Mouse (Mus musculus) gastrocnemius, adult 18-20 months (tissue): ENCODE results near the gene Cgref1. TPM values are rescaled to one million over a fixed set of nuclear protein-coding genes. Genes with fewer than 3 reads are reported as not detected.
A peak's percentile ranks its signal among the peaks of the same experiment; 100 is the strongest.

Source experiments
- DNase-seq: peaks from one replicate; pipeline ENCODE4 v3.0.0; 2021; ENCODE audit warnings: low spot score
- long read RNA-seq, 2 experiments: library from polyadenylated mRNA; stranded (forward); transcript quantifications; one replicate each; pipeline ENCODE4 v2.0.0; 2021
- total RNA-seq, 2 experiments: library from RNA; stranded (reverse); gene quantifications; 2 replicates each; pipeline ENCODE4 v1.2.3; 2021

Gene Cgref1
- 1 to 10 TPM; 3.0 to 3.9 TPM for total RNA-seq
- long read RNA-seq, experiment 1, transcript Cgref1-201 (6 exons, 1,442 nt), result major isoform, 5 of 6 reads
- long read RNA-seq, experiment 1, partial matches to known transcripts, result 0 of 6 reads
- long read RNA-seq, experiment 1, other reads (novel, unspliced or antisense), result 1 of 6 reads
- long read RNA-seq, experiment 2, transcript Cgref1-201 (6 exons, 1,442 nt), result major isoform, 9 of 9 reads
- long read RNA-seq, experiment 2, partial matches to known transcripts, result 0 of 9 reads
- long read RNA-seq, experiment 2, other reads (novel, unspliced or antisense), result 0 of 9 reads

GRCm38 (mm10) chr5:30944956-30945781, at the start of gene Cgref1:
Gene Cgref1, minus strand, starts transcription at chr5:30945591.
- DNase-seq, result peak; percentile 57

DNA sequence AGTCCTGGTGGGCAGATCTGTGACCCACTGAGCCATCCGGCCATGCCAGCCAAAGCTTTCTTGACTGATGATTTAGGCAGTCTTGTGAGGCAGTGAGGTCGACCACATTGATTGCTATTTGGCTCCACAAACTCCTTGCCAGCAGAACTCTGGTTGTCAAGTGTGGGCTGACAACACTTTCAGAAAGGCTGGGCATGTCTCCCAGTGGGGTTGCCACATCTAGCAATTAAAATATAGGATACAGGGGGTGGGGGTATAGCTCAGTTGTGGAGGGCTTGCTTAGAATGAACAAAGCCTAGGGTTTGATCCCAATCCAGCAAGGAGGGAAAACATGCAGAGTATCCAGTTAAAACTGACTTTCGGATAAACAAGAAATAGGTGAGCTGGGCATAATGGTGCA, 48.7 kb upstream of the Cgref1 start:
- no peak for DNase-seq

GRCm38 (mm10) chr5:30992980-30993676, 47.7 kb upstream of the Cgref1 start:
- no peak for DNase-seq

GRCm38 (mm10) chr5:30982357-30982756, 37.0 kb upstream of the Cgref1 start:
- DNase-seq, result peak; percentile 30

DNA sequence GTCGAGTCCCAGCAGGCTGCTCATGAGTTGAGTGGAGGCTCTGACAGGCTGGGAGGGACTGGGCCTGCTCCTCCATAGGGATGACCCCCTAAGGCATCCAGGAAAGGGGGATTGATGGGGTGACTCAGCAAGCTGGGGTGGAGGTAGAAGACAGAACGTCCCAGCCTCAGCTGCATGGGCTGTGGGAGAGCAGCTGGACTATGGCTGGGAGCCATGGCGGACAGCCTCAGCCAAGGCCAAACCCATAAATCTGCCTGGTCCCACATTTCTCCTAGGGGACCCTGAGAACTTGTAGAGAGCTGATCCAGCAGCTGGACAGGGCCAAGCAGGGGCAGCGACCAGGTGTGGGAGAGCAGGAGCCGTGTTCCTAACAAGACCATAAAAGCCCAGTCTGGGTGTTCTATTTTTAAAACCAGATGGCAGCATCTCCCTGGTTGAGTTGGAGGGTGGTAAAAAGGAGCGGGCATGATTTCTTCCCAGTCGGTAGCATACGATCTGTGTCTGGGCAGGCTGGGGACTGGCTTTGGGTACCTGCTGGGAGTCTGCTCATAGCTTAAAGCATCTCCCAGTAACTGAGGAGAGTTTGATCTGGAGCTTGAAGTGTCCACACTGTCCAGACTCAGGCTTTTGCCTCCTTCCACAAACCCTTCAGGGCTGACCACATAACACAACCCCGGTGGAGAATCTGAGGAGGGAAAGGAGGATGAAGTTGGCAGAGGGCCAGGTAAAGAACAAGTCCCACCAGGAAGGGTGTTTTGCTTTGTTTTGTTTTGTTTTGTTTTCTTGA, 29.7 kb upstream of the Cgref1 start:
- peak; percentile 75 for DNase-seq

DNA sequence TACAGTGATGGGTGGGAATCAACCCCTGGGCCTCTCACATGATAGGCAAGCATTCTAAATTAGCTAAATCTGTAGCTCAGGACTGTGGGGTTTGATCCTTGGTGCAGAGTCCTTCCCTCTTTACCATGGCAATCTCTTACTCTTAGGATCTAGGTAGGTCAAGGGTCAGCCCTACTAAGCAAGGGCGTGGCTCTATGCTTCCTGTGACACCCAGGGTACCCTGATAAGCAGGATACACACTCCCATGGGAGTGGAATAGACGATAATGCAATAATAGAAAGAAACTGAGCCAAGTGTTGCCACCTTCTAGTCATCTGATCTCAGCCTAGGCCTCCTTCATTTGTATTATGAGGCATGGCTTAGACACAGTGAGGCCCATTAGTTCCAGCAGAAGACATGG, 24.0 kb upstream of the Cgref1 start:
- no peak for DNase-seq

DNA sequence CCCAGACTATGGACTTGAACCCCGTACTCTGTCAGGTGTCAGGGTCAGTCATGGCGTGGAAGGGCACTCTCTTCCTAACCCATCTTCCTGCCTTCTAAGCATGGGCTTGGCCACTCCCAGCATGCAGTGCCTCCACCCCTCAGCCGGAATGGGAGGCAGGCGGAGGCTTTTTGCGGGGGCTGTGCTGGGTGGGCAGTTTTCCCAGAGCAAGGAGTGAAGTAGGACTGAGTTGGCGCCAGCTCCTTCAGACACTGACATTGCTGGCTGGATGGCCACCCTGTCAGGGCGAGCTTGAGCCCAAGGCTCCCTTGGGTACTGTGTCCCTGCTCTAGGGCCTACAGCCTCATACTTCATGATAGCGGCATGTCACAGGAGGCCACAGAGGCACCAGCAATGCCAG, 23.0 kb upstream of the Cgref1 start, which contains the start of gene Tcf23:
Gene Tcf23, plus strand, starts transcription at position 247 of the 400 bp plus-strand sequence.
- DNase-seq, result no peak

- DNase-seq, result no peak
These were observed 20.8 kb upstream of the Cgref1 start for GRCm38 (mm10) chr5:30966189-30966588.

- no peak for DNase-seq
These were observed 18.5 kb upstream of the Cgref1 start for GRCm38 (mm10) chr5:30963916-30964315.

GRCm38 (mm10) chr5:30961545-30962505, 16.4 kb upstream of the Cgref1 start:
- no peak for DNase-seq

DNA sequence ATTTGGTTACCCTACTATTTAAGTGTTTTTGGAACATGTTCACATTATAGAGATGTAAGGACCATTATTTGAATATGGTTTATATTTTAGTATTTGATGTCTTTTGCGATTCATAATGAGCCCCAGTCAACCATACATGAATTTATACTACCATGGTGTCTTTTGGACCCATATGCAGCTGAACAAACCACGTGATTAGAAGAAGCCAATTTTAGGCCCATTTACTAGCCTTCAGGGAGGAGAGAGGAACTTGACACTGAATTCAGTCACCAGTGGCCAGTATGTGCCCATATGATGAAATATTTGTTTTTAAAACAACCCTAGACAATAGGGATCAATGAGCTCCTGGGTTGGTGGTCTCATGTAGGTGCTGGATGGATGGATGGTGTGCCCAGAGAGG, 15.4 kb upstream of the Cgref1 start:
- no peak for DNase-seq

DNA sequence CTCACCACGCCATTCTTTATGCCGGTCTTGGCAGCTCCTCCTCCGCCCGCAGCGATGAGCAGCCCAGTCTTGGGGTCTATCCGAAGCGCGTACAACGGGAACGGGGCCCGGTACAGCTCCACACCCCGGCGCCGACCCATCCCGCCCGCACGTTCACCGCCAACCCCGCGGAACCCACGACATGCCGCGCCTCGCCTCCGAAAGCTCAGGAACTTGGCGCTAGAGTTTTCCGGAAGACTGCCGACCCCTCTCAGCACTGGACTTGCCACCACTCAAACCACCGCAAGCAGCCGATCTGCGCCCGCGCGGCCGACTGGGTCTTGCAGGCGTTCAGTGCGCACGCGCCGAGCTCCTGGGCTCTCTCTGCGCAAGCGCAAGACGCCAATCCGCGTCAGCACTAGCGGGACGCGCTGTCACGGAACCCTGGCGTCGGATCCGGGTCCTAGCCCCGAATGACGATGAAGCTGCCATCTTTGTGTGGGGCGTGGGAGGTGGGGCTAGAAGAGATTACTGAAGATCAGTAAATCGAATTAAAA, 14.6 kb upstream of the Cgref1 start, which contains the start of gene Preb:
Gene Preb, minus strand, starts transcription at position 396 of the 536 bp plus-strand sequence.
- peak; percentile 99 for DNase-seq

DNA sequence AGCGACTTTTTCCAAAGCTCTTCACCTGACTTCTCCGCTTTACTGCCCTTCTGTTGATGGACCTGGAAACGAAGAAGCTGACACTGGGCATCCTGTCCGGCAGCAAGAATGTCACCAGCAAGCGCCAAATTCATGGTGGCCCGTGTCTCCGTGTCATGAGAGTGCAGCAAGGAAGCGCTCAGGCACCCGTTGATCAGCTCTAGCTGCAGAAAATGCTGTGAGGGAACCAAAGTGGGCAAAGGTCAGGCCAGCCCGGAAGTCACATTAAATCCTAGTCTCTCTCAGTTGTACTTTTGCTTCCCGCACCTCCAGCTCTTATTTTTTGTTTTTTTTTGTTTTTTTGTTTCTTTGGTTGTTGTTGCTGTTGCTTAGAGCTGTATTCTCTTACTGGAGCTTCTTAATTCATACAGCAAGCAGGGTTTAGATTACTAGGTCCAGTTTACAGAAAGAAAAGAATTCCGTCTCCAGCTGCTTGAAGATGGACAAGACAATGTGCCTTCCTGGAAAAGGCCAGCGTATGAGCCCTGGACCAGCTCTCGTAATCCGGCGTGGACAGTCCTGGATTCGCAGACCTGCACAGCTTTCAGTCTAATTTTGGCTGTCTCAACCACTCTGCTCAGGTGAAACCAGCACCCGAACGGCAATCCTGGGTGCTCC, 13.9 kb upstream of the Cgref1 start:
- no peak for DNase-seq

- DNase-seq, result no peak
These were observed 12.5 kb upstream of the Cgref1 start for GRCm38 (mm10) chr5:30957891-30958290.

- no peak for DNase-seq
These were observed 10.4 kb upstream of the Cgref1 start for GRCm38 (mm10) chr5:30955751-30956150.

DNA sequence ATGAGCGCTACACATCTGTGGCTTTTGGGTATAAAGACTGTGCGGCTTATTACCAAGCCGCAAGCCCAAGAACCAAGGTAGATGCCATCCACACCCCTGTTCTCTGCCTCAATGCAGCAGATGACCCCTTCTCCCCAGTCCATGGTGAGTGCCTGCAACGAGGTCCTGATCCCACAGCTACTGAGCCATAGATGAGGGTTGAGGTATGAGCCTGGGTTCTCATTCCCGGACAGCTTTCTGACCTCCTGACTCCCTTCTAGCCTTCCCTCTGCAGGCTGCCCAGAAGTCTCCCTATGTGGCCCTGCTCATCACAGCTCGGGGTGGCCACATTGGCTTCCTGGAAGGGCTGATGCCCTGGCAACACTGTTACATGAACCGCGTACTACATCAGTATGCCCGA, 9.2 kb upstream of the Cgref1 start:
- DNase-seq, result no peak

- DNase-seq, result no peak
These were observed 8.7 kb upstream of the Cgref1 start for GRCm38 (mm10) chr5:30954065-30954464.

- no peak for DNase-seq
These were observed 7.2 kb upstream of the Cgref1 start for GRCm38 (mm10) chr5:30952551-30952950.

GRCm38 (mm10) chr5:30951706-30952105, 6.3 kb upstream of the Cgref1 start:
- DNase-seq, result no peak
